Mouse (Mus musculus) cerebellum, adult 2 months (tissue): ENCODE results near the gene Gm20521.

ENCODE experiments used
- CTCF ChIP-seq: fragments of 200-500 bp; IDR thresholded peaks from 2 replicates; pipeline ENCODE4 v1.5.1; 2011; ENCODE audit warnings: low read depth, mild to moderate bottlenecking, control low read depth, low read length, moderate library complexity, borderline replicate concordance; ENCODE audit not compliant: insufficient read depth
- POLR2A ChIP-seq: fragments of 200-500 bp; IDR thresholded peaks from 2 replicates; pipeline ENCODE4 v1.6.1; 2011; ENCODE audit warnings: low read length, control low read depth, borderline replicate concordance; ENCODE audit not compliant: insufficient read depth

GRCm38 (mm10) chr14:54874165-54874564, 9.1 kb upstream of the Gm20521 start:
- TF ChIP-seq CTCF = no peak
- no peak for TF ChIP-seq POLR2A
